Mouse (Mus musculus) small intestine, adult 2 months (tissue): Measurements from ENCODE around the gene Sfxn1. TPM values are rescaled to one million over a fixed set of nuclear protein-coding genes. Genes with fewer than 3 reads are reported as not detected.

ENCODE experiments used
- H3K27ac ChIP-seq: fragments of 200-500 bp; 2 replicates; pipeline ENCODE4 v1.5.1; 2012; ENCODE audit warnings: low read depth, low read length, control low read depth, inconsistent platforms; ENCODE audit not compliant: insufficient read depth
- H3K27me3 ChIP-seq: fragments of 200-500 bp; 2 replicates; pipeline ENCODE4 v1.6.1; 2012; ENCODE audit warnings: mild to moderate bottlenecking, moderate library complexity, low read length, inconsistent platforms; ENCODE audit not compliant: control insufficient read depth, insufficient read depth
- H3K36me3 ChIP-seq: fragments of 200-500 bp; 2 replicates; pipeline ENCODE4 v1.6.1; 2012; ENCODE audit warnings: mild to moderate bottlenecking, low read length, control low read depth, inconsistent platforms; ENCODE audit not compliant: control insufficient read depth, insufficient read depth
- H3K4me1 ChIP-seq: fragments of 200-500 bp; 2 replicates; pipeline ENCODE4 v1.6.1; 2012; ENCODE audit warnings: low read length, inconsistent platforms, mixed read lengths; ENCODE audit not compliant: control insufficient read depth, insufficient read depth, insufficient read length
- H3K4me3 ChIP-seq: fragments of 200-500 bp; 2 replicates; pipeline ENCODE4 v1.5.1; 2012; ENCODE audit warnings: low read depth, mild to moderate bottlenecking, control low read depth, inconsistent platforms, low read length, moderate library complexity
- CTCF ChIP-seq: fragments of 200-500 bp; IDR thresholded peaks from 2 replicates; pipeline ENCODE4 v1.5.1; 2012; ENCODE audit warnings: low read depth, mild to moderate bottlenecking, control low read depth, inconsistent platforms, low read length, moderate library complexity, mixed read lengths; ENCODE audit not compliant: insufficient replicate concordance, insufficient read length; ENCODE audit errors: extremely low read depth
- POLR2A ChIP-seq: fragments of 200-500 bp; IDR thresholded peaks from 2 replicates; pipeline ENCODE4 v1.6.1; 2012; ENCODE audit warnings: low read depth, mild to moderate bottlenecking, control low read depth, inconsistent platforms, low read length, moderate library complexity
- WGBS: fragments of 180-500 bp; shearing (Covaris S2); methylation state at CpG from one replicate; pipeline ENCODE4 v1.1.7; 2018; 5-methylcytosine and 5-hydroxymethylcytosine counted together
- polyA plus RNA-seq: library from polyadenylated mRNA; depleted of rRNA; stranded (reverse); fragments of >200 nt; gene quantifications from 2 replicates; pipeline ENCODE4 v1.2.3, GENCODE M21; 2012

The Sfxn1 gene
- polyA plus RNA-seq, 1 experiment = 36.6 TPM

GRCm38 (mm10) chr13:54101031-54101820 is 29.6 kb downstream of the Sfxn1 start:
- H3K4me3 ChIP-seq = no peak overlapping the region
- WGBS = 51% methylated on average over 15 of the region's 15 CpGs
- peaks cover 7% of the 10 kb centered on the region for H3K4me1 ChIP-seq
- TF ChIP-seq POLR2A (no peak), CTCF (no peak)
- H3K27me3 ChIP-seq = no peaks in the 10 kb centered on the region
- H3K27ac ChIP-seq = peak overlapping the region; percentile 63
- H3K36me3 ChIP-seq = peaks cover 42% of the 10 kb centered on the region

- peaks cover 46% of the 10 kb centered on the region for H3K36me3 ChIP-seq
- H3K4me1 ChIP-seq = peaks cover 7% of the 10 kb centered on the region
- no peak overlapping the region for H3K4me3 ChIP-seq
- 85% methylated on average over 3 of the region's 3 CpGs for WGBS
- no peak overlapping the region for H3K27ac ChIP-seq
- TF ChIP-seq CTCF (no peak), POLR2A (no peak)
- no peaks in the 10 kb centered on the region for H3K27me3 ChIP-seq
Measured at GRCm38 (mm10) chr13:54102061-54102460, 30.4 kb downstream of the Sfxn1 start.

GRCm38 (mm10) chr13:54103271-54103670 is 31.6 kb downstream of the Sfxn1 start:
- Histone ChIP-seq H3K4me1 (peaks cover 7% of the 10 kb centered on the region), H3K4me3 (no peak overlapping the region), H3K36me3 (peaks cover 51% of the 10 kb centered on the region), H3K27me3 (no peaks in the 10 kb centered on the region), H3K27ac (no peak overlapping the region)
- whole genome bisulfite sequencing = 58% methylated on average over 3 of the region's 3 CpGs
- TF ChIP-seq POLR2A (no peak), CTCF (no peak)

- H3K27ac ChIP-seq = no peak overlapping the region
- peaks cover 49% of the 10 kb centered on the region for H3K36me3 ChIP-seq
- no peak for TF ChIP-seq POLR2A
- TF ChIP-seq CTCF = no peak
- peaks cover 7% of the 10 kb centered on the region for H3K4me1 ChIP-seq
- H3K27me3 ChIP-seq = no peaks in the 10 kb centered on the region
- 85% methylated on average over 10 of the region's 10 CpGs for WGBS
- H3K4me3 ChIP-seq = no peak overlapping the region
Measured at GRCm38 (mm10) chr13:54103866-54104265, 32.2 kb downstream of the Sfxn1 start.

- no peaks in the 10 kb centered on the region for H3K27me3 ChIP-seq
- TF ChIP-seq POLR2A (no peak), CTCF (peak; percentile 66; the same call in 1 of the 2 replicates)
- H3K27ac ChIP-seq = no peak overlapping the region
- H3K4me3 ChIP-seq = no peak overlapping the region
- H3K36me3 ChIP-seq = no peaks in the 10 kb centered on the region
- H3K4me1 ChIP-seq = no peaks in the 10 kb centered on the region
- 56% methylated on average over 11 of the region's 11 CpGs for WGBS
Measured at GRCm38 (mm10) chr13:54113819-54114550, 42.3 kb downstream of the Sfxn1 start.

- WGBS = 61% methylated on average over 5 of the region's 5 CpGs
- TF ChIP-seq POLR2A (no peak), CTCF (no peak)
- H3K36me3 ChIP-seq = no peaks in the 10 kb centered on the region
- H3K4me3 ChIP-seq = no peak overlapping the region
- H3K4me1 ChIP-seq = no peaks in the 10 kb centered on the region
- H3K27ac ChIP-seq = no peak overlapping the region
- no peaks in the 10 kb centered on the region for H3K27me3 ChIP-seq
Measured at GRCm38 (mm10) chr13:54114931-54115330, 43.3 kb downstream of the Sfxn1 start.

- H3K36me3 ChIP-seq = no peaks in the 10 kb centered on the region
- no peaks in the 10 kb centered on the region for H3K4me1 ChIP-seq
- 77% methylated on average over 6 of the region's 6 CpGs for WGBS
Measured at GRCm38 (mm10) chr13:54115779-54116178, 44.1 kb downstream of the Sfxn1 start.

More at GRCm38 (mm10) chr13:54115779-54116178, 44.1 kb downstream of the Sfxn1 start:
- no peak overlapping the region for H3K27ac ChIP-seq
- no peaks in the 10 kb centered on the region for H3K27me3 ChIP-seq
- TF ChIP-seq POLR2A = no peak
- no peak for TF ChIP-seq CTCF
- no peak overlapping the region for H3K4me3 ChIP-seq
